Mouse (Mus musculus) urinary bladder, adult 18-20 months (tissue): ENCODE measurements around the gene Wfikkn2.
"Not testable (repeated sequence)": the region's sequence is repeated elsewhere in the genome, so short reads cannot be mapped to it uniquely, and the experiment has no call there.

Experiments
- DNase-seq, 2 experiments: peaks; one replicate each; pipeline ENCODE4 v3.0.0; 2022; ENCODE audit warnings: low spot score in 2 of 2, mixed read lengths in 2 of 2

The Wfikkn2 gene

GRCm38 (mm10) chr11:94245955-94246788 lies at the start of gene Wfikkn2:
Wfikkn2 (minus strand) TSS chr11:94246005.
- no peak for DNase-seq

- no peak for DNase-seq
Measured at GRCm38 (mm10) chr11:94294996-94295845, 49.4 kb upstream of the Wfikkn2 start.

- no peak for DNase-seq
Measured at GRCm38 (mm10) chr11:94290062-94290740, 44.4 kb upstream of the Wfikkn2 start.

GRCm38 (mm10) chr11:94287105-94287504 lies 41.3 kb upstream of the Wfikkn2 start:
- DNase-seq: no peak

GRCm38 (mm10) chr11:94285886-94286574 lies 40.2 kb upstream of the Wfikkn2 start:
- no peak for DNase-seq

- no peak for DNase-seq
Measured at GRCm38 (mm10) chr11:94283536-94284099, 37.8 kb upstream of the Wfikkn2 start.

GRCm38 (mm10) chr11:94282291-94282690 lies 36.5 kb upstream of the Wfikkn2 start:
- DNase-seq: no peak

- no peak for DNase-seq
Measured at GRCm38 (mm10) chr11:94281199-94282181, 35.7 kb upstream of the Wfikkn2 start, which contains the start of gene Gm21885. Gm21885 (plus strand) TSS chr11:94281873.

GRCm38 (mm10) chr11:94276869-94277337 lies 31.1 kb upstream of the Wfikkn2 start:
- DNase-seq: peak; percentile 76 to 82

GRCm38 (mm10) chr11:94275686-94276085 lies 29.9 kb upstream of the Wfikkn2 start:
- no peak for DNase-seq

- DNase-seq: no peak
Measured at GRCm38 (mm10) chr11:94275226-94275625, 29.4 kb upstream of the Wfikkn2 start.

GRCm38 (mm10) chr11:94274206-94274867 lies 28.5 kb upstream of the Wfikkn2 start:
- peak; percentile 60 to 72 for DNase-seq

GRCm38 (mm10) chr11:94272960-94273927 lies 27.4 kb upstream of the Wfikkn2 start:
- no peak for DNase-seq

- DNase-seq: no peak
Measured at GRCm38 (mm10) chr11:94271015-94271414, 25.2 kb upstream of the Wfikkn2 start.

GRCm38 (mm10) chr11:94269906-94270305 lies 24.1 kb upstream of the Wfikkn2 start:
- no peak for DNase-seq

- no peak for DNase-seq
Measured at GRCm38 (mm10) chr11:94268761-94269160, 23.0 kb upstream of the Wfikkn2 start.

GRCm38 (mm10) chr11:94266155-94266554 lies 20.4 kb upstream of the Wfikkn2 start:
- DNase-seq: not testable (repeated sequence)
